Mouse (Mus musculus) hindlimb bud, embryonic 11.5 days (tissue): ENCODE data around the gene Zfp622.
"Not testable (repeated sequence)": the region's sequence is repeated elsewhere in the genome, so short reads cannot be mapped to it uniquely, and the experiment has no call there.

Experiments
- DNase-seq: peaks from one replicate; pipeline ENCODE4 v3.0.0-alpha.2; 2012; ENCODE audit warnings: low read depth, low spot score; ENCODE audit errors: extremely low spot score

Zfp622 gene

GRCm38 (mm10) chr15:25966220-25966774 is 17.9 kb upstream of the Zfp622 start:
- no peak for DNase-seq

- no peak for DNase-seq
Measured at GRCm38 (mm10) chr15:25971596-25971995, 12.6 kb upstream of the Zfp622 start.

- DNase-seq = no peak
Measured at GRCm38 (mm10) chr15:25972758-25973157, 11.4 kb upstream of the Zfp622 start.

- no peak for DNase-seq
Measured at GRCm38 (mm10) chr15:25974352-25974751, 9.8 kb upstream of the Zfp622 start.

- no peak for DNase-seq
Measured at GRCm38 (mm10) chr15:25975810-25976209, 8.4 kb upstream of the Zfp622 start.

GRCm38 (mm10) chr15:25983614-25984013 is 552 bp upstream of the Zfp622 start:
- not testable (repeated sequence) for DNase-seq

GRCm38 (mm10) chr15:25984734-25985492 is 747 bp downstream of the Zfp622 start:
- DNase-seq = no peak

GRCm38 (mm10) chr15:25992992-25993727 is 9.0 kb downstream of the Zfp622 start:
- no peak for DNase-seq

GRCm38 (mm10) chr15:25995521-25995920 is 11.4 kb downstream of the Zfp622 start:
- DNase-seq = no peak

GRCm38 (mm10) chr15:25999545-25999944 is 15.4 kb downstream of the Zfp622 start:
- DNase-seq = not testable (repeated sequence)

GRCm38 (mm10) chr15:26008621-26009020 is 24.5 kb downstream of the Zfp622 start:
- no peak for DNase-seq

- DNase-seq = no peak
Measured at GRCm38 (mm10) chr15:26012891-26013290, 28.7 kb downstream of the Zfp622 start.

GRCm38 (mm10) chr15:26015979-26016665 is 32.0 kb downstream of the Zfp622 start:
- no peak for DNase-seq

- DNase-seq = no peak
Measured at GRCm38 (mm10) chr15:26021721-26022120, 37.6 kb downstream of the Zfp622 start.

GRCm38 (mm10) chr15:26022636-26023035 is 38.5 kb downstream of the Zfp622 start:
- DNase-seq = no peak

- no peak for DNase-seq
Measured at GRCm38 (mm10) chr15:26031692-26032091, 47.5 kb downstream of the Zfp622 start.

- no peak for DNase-seq
Measured at GRCm38 (mm10) chr15:26040567-26040966, 56.4 kb downstream of the Zfp622 start.

- no peak for DNase-seq
Measured at GRCm38 (mm10) chr15:26041196-26041947, 57.2 kb downstream of the Zfp622 start.
